Mouse (Mus musculus) forebrain, embryonic 10.5 days (tissue): ENCODE results near the gene Prkar1b. TPM values are rescaled to one million over a fixed set of nuclear protein-coding genes. Genes with fewer than 3 reads are reported as not detected.

ENCODE experiments used
- DNase-seq: peaks from one replicate; pipeline ENCODE4 v3.0.0-alpha.2; 2017; ENCODE audit warnings: low spot score; ENCODE audit errors: extremely low spot score
- H3K27ac ChIP-seq: fragments of 300-500 bp; sonication (generic); 2 replicates; pipeline ENCODE4 v1.5.1; 2016; ENCODE audit warnings: mild to moderate bottlenecking
- H3K27me3 ChIP-seq: fragments of 300-500 bp; sonication (generic); 2 replicates; pipeline ENCODE4 v1.6.1; 2016; ENCODE audit warnings: mild to moderate bottlenecking; ENCODE audit not compliant: poor library complexity, severe bottlenecking
- H3K36me3 ChIP-seq: fragments of 300-500 bp; sonication (generic); replicated peaks from 2 replicates; pipeline ENCODE4 v1.6.1; 2016; ENCODE audit warnings: mild to moderate bottlenecking, moderate library complexity
- H3K4me1 ChIP-seq: fragments of 300-500 bp; sonication (generic); 2 replicates; pipeline ENCODE4 v1.6.1; 2016
- H3K4me3 ChIP-seq: fragments of 300-500 bp; sonication (generic); 2 replicates; pipeline ENCODE4 v1.5.1; 2016; ENCODE audit warnings: mild to moderate bottlenecking, moderate library complexity
- H3K9me3 ChIP-seq: fragments of 300-500 bp; sonication (generic); 2 replicates; pipeline ENCODE4 v1.6.1; 2016; ENCODE audit warnings: mild to moderate bottlenecking, moderate library complexity
- WGBS: fragments of 180-500 bp; shearing (Covaris S2); methylation state at CpG from one replicate; pipeline ENCODE4 v1.1.7; 2016; 5-methylcytosine and 5-hydroxymethylcytosine counted together
- polyA plus RNA-seq: library from polyadenylated mRNA; unstranded; fragments of >200 nt; fragmentation: Nextera tagmentation; extraction: Ambion mirVana; gene quantifications from 2 replicates; pipeline ENCODE4 v1.2.1, GENCODE M21; 2016

Prkar1b gene
- polyA plus RNA-seq, 1 experiment from 2014 or later: 5.1 TPM

DNA sequence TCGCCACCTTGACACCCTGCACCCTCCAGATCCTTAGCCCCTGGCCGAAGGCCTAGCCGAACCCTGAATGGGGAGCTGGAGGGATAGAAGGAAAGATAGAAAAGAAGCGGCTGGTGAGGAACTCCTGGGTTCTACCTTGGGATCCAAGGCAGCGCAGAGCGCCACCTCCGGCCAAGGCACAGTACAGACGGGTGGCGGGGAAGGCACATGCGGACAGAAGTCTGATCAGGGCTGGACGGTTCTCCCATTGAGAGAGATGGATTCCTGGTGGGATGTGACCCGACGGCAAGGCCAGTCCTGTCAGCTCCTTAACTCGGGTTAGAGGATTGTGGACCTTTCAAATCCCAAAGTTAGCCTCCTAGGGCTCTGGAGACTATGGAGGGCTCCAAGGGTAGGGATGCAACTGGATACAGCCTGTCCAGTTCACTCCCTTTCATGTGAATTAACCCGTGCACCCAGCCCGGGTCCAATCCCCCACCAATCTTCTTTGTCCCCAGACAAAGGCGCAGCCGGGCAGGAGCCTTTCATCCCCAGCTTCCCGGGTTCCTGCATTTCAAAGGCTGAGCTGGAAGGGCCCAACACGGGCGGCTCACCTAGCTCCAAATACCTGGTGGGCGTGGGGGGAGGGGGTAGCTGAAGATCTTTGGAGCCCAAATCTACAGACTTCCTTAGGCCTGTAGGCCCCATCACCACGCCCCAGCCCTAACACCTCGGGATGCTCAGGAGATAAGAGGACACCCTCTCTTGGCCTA, 153.3 kb downstream of the Prkar1b start:
- peak; percentile 51 for DNase-seq
- H3K27me3 ChIP-seq: peaks cover 96% of the 10 kb centered on the region
- WGBS: 1% methylated on average over 24 of the region's 24 CpGs
- H3K9me3 ChIP-seq: peaks cover under 1% of the 10 kb centered on the region; the same call in 1 of the 2 replicates
- H3K27ac ChIP-seq: peak overlapping the region; percentile 84
- peaks cover 78% of the 10 kb centered on the region for H3K4me1 ChIP-seq
- H3K4me3 ChIP-seq: peak overlapping the region; percentile 75
- H3K36me3 ChIP-seq: no peaks in the 10 kb centered on the region

DNA sequence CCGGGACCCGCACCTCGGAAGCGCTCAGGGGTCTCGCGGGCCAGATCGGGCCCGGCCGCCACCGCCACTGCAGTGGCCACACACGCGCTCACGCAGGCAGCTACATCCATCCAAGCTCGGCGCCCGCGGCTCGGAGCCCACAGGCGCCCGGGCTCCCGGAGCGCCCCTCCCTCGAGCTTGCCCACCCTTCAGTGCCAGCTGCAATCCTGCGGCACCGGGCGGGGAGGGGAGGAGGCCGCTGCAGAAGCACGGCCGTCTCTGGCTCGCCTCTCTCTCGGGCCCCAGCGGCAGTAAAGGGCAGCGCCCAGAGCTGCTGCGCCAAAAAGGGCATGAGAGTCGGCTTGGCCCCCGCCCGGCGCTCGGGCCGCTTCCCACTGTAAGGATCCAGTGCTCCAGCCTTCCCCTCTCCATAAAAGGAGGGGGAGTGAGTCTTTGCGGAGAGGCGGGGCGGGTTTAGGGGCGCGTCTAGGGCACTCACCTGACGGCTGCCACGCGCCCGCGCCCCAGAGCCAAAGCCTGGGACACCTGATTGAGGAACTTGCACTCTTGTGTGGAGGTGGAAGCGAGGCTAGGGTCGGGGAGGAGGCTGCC, 154.0 kb downstream of the Prkar1b start:
- H3K4me3 ChIP-seq: peak overlapping the region; percentile 75
- under 1% methylated on average over 50 of the region's 52 CpGs for WGBS
- no peaks in the 10 kb centered on the region; the same call in 1 of the 2 replicates for H3K9me3 ChIP-seq
- DNase-seq: peak; percentile 73
- H3K36me3 ChIP-seq: no peaks in the 10 kb centered on the region
- H3K27me3 ChIP-seq: peaks cover 98% of the 10 kb centered on the region
- H3K27ac ChIP-seq: peak overlapping the region; percentile 84
- H3K4me1 ChIP-seq: peaks cover 85% of the 10 kb centered on the region

DNA sequence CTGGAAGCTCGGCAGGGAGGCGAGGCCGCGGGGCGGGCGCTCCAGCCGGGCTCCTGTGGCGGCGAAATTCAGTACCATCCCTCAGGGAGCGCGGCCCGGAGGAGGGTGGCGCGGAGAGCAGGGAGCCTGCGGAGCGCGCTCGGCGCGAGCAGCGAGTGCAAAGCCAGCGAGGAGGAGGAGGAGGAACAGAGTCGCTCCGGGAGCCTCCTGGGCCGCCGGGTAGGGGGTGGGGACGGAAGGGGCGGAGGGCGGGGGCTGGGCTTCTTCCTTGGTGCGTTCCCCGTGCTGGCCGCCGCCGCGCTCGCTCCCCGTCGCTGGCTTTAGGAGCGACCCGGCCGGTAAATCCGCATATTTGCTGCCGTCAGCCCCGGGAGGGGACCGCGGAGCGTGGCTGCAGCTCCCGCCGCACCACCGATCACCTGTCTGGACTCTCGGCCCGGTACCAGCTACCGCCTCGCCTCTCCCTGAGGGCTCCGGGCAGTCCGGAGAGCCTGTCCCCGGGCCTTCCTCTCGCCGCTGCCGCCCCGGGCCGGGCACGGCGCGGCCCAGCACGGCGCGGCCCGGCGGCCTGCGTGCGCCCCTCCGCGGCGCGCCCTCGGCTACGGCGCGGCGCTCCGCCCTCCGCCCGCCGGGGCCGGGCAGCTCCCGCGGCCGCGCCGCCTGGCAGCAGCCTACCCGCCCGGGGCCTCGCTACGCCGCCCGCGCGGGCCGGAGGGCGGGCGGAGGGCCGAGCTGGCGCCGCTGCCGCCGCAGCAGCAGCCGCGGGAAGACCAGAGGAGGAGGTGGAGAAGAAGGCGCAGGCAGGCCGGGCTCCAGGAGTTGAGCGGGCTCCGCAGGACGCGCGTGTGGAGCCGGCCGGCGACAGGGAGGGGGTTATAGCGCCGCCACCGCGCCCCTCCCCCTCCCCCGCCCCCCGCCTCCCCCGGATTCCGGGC, 154.7 kb downstream of the Prkar1b start:
- H3K4me3 ChIP-seq: peak overlapping the region; percentile 75
- DNase-seq: peak; percentile 71
- 4% methylated on average over 109 of the region's 127 CpGs for WGBS
- peaks cover 89% of the 10 kb centered on the region for H3K4me1 ChIP-seq
- H3K36me3 ChIP-seq: no peaks in the 10 kb centered on the region
- no peaks in the 10 kb centered on the region; the same call in 1 of the 2 replicates for H3K9me3 ChIP-seq
- H3K27ac ChIP-seq: peak overlapping the region; percentile 84
- peaks cover 99% of the 10 kb centered on the region for H3K27me3 ChIP-seq

GRCm38 (mm10) chr5:138994108-138994785, 155.6 kb downstream of the Prkar1b start:
- Histone ChIP-seq H3K27ac (peak overlapping the region; percentile 84), H3K4me1 (peaks cover 88% of the 10 kb centered on the region)

GRCm38 (mm10) chr5:138993371-138994107, 156.3 kb downstream of the Prkar1b start:
- no peaks in the 10 kb centered on the region for H3K9me3 ChIP-seq
- peak overlapping the region; percentile 75 for H3K4me3 ChIP-seq
- peaks cover 98% of the 10 kb centered on the region for H3K27me3 ChIP-seq
- H3K27ac ChIP-seq: peak overlapping the region; percentile 84
- DNase-seq: peak; percentile 46
- WGBS: under 1% methylated on average over 40 of the region's 40 CpGs
- H3K4me1 ChIP-seq: peaks cover 85% of the 10 kb centered on the region
- H3K36me3 ChIP-seq: no peaks in the 10 kb centered on the region

More at GRCm38 (mm10) chr5:138994108-138994785, 155.6 kb downstream of the Prkar1b start:
- peak; percentile 38 for DNase-seq
- Histone ChIP-seq H3K27me3 (peaks cover 98% of the 10 kb centered on the region), H3K9me3 (no peaks in the 10 kb centered on the region), H3K36me3 (no peaks in the 10 kb centered on the region), H3K4me3 (peak overlapping the region; percentile 75)
- under 1% methylated on average over 48 of the region's 48 CpGs for WGBS

DNA sequence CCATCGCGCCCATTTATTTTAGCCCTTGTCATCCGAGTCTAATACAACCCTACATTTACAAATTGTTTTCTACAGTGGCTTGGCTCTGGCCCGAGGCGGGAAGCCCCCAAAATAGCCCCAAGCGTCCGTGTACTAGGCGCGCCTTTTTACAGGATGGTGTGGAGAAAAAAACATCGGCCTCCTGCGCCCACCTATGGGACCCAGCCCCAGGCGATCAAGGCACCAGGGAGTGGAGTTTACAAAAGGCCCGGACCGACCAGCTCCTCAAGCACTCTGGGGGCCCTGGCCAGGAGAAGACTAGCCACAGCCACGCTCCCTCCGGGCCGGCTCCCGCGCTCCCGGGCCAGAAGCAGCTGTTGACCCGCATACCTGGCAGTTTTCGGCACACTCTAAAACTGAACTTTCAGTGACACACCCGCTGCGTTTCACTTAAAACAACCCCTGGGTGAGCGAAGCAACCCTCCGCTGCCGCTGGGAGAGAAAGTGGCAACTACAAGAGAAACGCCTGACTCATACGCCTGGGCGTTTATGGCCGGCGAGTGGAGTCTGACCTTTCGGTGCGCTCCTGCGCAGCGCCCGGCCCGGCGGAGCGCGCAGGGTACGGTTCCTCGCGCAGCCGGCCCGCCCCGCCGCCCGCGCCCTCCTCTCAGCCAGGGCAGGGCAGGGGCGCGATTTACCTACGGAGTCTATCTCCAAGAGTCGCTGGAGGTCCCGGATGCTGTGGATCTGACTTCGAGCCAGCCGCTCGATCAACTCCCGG, 157.0 kb downstream of the Prkar1b start:
- DNase-seq: peak; percentile 46
- under 1% methylated on average over 59 of the region's 59 CpGs for WGBS
- H3K4me3 ChIP-seq: peak overlapping the region; percentile 75
- H3K36me3 ChIP-seq: peaks cover 4% of the 10 kb centered on the region; the same call in 1 of the 2 replicates
- H3K27me3 ChIP-seq: peaks cover 97% of the 10 kb centered on the region
- H3K4me1 ChIP-seq: peaks cover 77% of the 10 kb centered on the region
- no peaks in the 10 kb centered on the region for H3K9me3 ChIP-seq
- H3K27ac ChIP-seq: peak overlapping the region; percentile 84

GRCm38 (mm10) chr5:138991734-138992133, 158.1 kb downstream of the Prkar1b start:
- Histone ChIP-seq H3K27me3 (peaks cover 88% of the 10 kb centered on the region), H3K27ac (no peak overlapping the region), H3K4me3 (peak overlapping the region; percentile 75; the same call in 1 of the 2 replicates), H3K36me3 (peaks cover 13% of the 10 kb centered on the region; the same call in 1 of the 2 replicates), H3K9me3 (no peaks in the 10 kb centered on the region), H3K4me1 (peaks cover 67% of the 10 kb centered on the region)
- peak; percentile 26 for DNase-seq
- WGBS: 1% methylated on average over 4 of the region's 4 CpGs

GRCm38 (mm10) chr5:138990659-138991380, 159.0 kb downstream of the Prkar1b start:
- no peak overlapping the region for H3K27ac ChIP-seq
- no peaks in the 10 kb centered on the region for H3K9me3 ChIP-seq
- peaks cover 57% of the 10 kb centered on the region for H3K4me1 ChIP-seq
- peaks cover 78% of the 10 kb centered on the region for H3K27me3 ChIP-seq
- WGBS: 81% methylated on average over 7 of the region's 7 CpGs
- no peak for DNase-seq
- H3K36me3 ChIP-seq: peaks cover 19% of the 10 kb centered on the region
- no peak overlapping the region for H3K4me3 ChIP-seq

GRCm38 (mm10) chr5:138989567-138989966, 160.2 kb downstream of the Prkar1b start:
- Histone ChIP-seq H3K36me3 (peaks cover 26% of the 10 kb centered on the region), H3K27me3 (peaks cover 67% of the 10 kb centered on the region), H3K9me3 (no peaks in the 10 kb centered on the region), H3K27ac (no peak overlapping the region), H3K4me3 (no peak overlapping the region), H3K4me1 (peaks cover 48% of the 10 kb centered on the region)
- 76% methylated on average over 6 of the region's 6 CpGs for WGBS
- no peak for DNase-seq

DNA sequence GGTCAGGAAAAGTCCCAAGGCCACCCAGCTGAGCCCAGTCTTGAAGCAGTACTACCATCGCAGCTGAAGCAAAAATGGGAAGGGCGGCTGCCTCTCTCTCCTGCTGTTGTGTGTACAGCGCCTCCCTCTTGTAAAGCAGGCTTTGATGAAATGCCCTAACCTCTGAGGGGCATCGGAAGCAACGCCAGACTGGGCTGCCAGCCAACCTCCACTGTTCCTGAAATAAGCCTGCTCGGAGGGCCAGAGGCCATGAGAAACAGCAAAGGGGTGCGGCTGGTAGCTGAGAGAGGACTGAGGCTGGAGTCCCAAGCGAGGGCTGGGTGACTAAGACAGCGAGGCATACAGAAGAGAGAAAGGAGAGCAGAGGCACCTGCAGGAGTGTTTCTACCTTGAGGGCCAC, 161.0 kb downstream of the Prkar1b start:
- no peak overlapping the region for H3K27ac ChIP-seq
- no peaks in the 10 kb centered on the region for H3K9me3 ChIP-seq
- H3K36me3 ChIP-seq: peaks cover 34% of the 10 kb centered on the region
- no peak for DNase-seq
- peaks cover 40% of the 10 kb centered on the region for H3K4me1 ChIP-seq
- WGBS: 60% methylated on average over 9 of the region's 9 CpGs
- peaks cover 59% of the 10 kb centered on the region for H3K27me3 ChIP-seq
- no peak overlapping the region for H3K4me3 ChIP-seq
